Mouse (Mus musculus): ENCODE measurements around the gene Ano1. TPM values are rescaled to one million over a fixed set of nuclear protein-coding genes. Genes with fewer than 3 reads are reported as not detected.

Ano1 gene
- polyA plus RNA-seq, 1 experiment from 2014 or later = 6.0 TPM

- no peaks in the 10 kb centered on the region for H3K27me3 ChIP-seq (replicated peaks; ENCODE audit: control insufficient read depth, insufficient read depth, low read length)
- no peaks in the 10 kb centered on the region for H3K9me3 ChIP-seq (replicated peaks; ENCODE audit: control insufficient read depth, low read length)
- no peak for DNase-seq (ENCODE audit: low spot score)
- H3K4me1 ChIP-seq (ENCODE audit: control insufficient read depth, insufficient read depth, low read length) = 0 out of 2 replicates have a peak, but pooled peaks cover 4% of the 10 kb centered on the region
- no peaks in the 10 kb centered on the region for H3K36me3 ChIP-seq (ENCODE audit: control insufficient read depth, insufficient read depth, low read length)
- no peak for ATAC-seq
- H3K4me2 ChIP-seq (ENCODE audit: low read length) = no peak overlapping the region
- H3K4me3 ChIP-seq (ENCODE audit: low read depth, low read length) = no peak overlapping the region
- no peak overlapping the region for H3K27ac ChIP-seq (ENCODE audit: low read depth, low read length)
- 60% methylated on average over 2 of the region's 2 CpGs for WGBS
- no peak overlapping the region for H3K9ac ChIP-seq (ENCODE audit: low read length)
Measured at GRCm38 (mm10) chr7:144689855-144690254, 61.9 kb downstream of the Ano1 start.

DNA sequence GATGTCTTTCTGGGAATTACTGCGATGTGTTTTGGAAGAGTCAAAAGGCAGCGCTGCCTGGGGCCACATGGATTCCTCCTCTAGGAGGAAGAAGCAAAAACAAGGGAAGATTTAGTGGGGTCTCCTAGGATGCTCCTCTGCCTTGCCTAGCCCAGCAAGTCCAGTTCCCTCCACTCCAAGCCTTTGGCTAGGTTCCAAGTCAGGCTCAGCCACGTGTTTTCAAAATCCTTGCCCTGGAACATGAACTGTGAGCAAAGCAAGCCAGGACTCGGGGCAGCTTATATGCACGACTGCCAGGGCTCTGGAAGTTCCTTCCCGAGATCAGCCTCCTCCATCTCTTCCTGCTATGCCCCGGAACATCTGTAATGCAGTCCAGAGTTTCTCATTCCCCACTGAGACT, 62.6 kb downstream of the Ano1 start:
- no peaks in the 10 kb centered on the region for H3K36me3 ChIP-seq (ENCODE audit: control insufficient read depth, insufficient read depth, low read length)
- peaks cover 7% of the 10 kb centered on the region; the same call in 1 of the 2 replicates for H3K4me1 ChIP-seq (ENCODE audit: control insufficient read depth, insufficient read depth, low read length)
- H3K27ac ChIP-seq (ENCODE audit: low read depth, low read length) = no peak overlapping the region
- H3K4me2 ChIP-seq (ENCODE audit: low read length) = no peak overlapping the region
- H3K27me3 ChIP-seq (replicated peaks; ENCODE audit: control insufficient read depth, insufficient read depth, low read length) = no peaks in the 10 kb centered on the region
- peak; percentile 25 for DNase-seq (ENCODE audit: low spot score)
- H3K9ac ChIP-seq (ENCODE audit: low read length) = no peak overlapping the region
- H3K9me3 ChIP-seq (replicated peaks; ENCODE audit: control insufficient read depth, low read length) = no peaks in the 10 kb centered on the region
- H3K4me3 ChIP-seq (ENCODE audit: low read depth, low read length) = no peak overlapping the region
- ATAC-seq = no peak
- 62% methylated on average over 7 of the region's 7 CpGs for WGBS

- H3K4me3 ChIP-seq (ENCODE audit: low read depth, low read length) = no peak overlapping the region
- 98% methylated on average over 2 of the region's 2 CpGs for WGBS
Measured at GRCm38 (mm10) chr7:144687663-144688381, 64.0 kb downstream of the Ano1 start.

DNA sequence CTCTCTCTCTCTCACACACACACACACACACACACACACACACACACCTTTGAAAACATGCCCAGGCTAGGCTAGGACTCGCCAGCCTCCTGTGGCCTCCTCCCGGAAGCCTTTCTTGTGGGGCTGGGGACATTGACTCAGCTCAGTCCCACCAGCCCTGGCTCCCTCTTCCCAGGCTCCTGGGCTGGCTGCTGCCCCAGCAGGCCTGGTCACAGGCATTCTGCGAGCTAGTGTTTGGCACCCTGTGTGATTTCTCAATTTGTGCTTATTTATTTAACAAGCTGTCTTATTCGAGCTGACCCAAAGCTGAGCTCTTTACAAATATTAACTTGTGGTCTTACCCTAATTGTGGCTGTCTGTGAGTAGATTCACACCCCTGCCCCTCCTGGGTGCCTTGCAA, 66.8 kb downstream of the Ano1 start:
- Histone ChIP-seq H3K36me3 (ENCODE audit: control insufficient read depth, insufficient read depth, low read length) (no peaks in the 10 kb centered on the region), H3K4me1 (ENCODE audit: control insufficient read depth, insufficient read depth, low read length) (peaks cover 7% of the 10 kb centered on the region; the same call in 1 of the 2 replicates), H3K9me3 (replicated peaks; ENCODE audit: control insufficient read depth, low read length) (no peaks in the 10 kb centered on the region), H3K27me3 (replicated peaks; ENCODE audit: control insufficient read depth, insufficient read depth, low read length) (no peaks in the 10 kb centered on the region), H3K9ac (ENCODE audit: low read length) (no peak overlapping the region), H3K4me3 (ENCODE audit: low read depth, low read length) (no peak overlapping the region), H3K4me2 (ENCODE audit: low read length) (no peak overlapping the region), H3K27ac (ENCODE audit: low read depth, low read length) (no peak overlapping the region)
- DNase-seq (ENCODE audit: low spot score) (no peak), ATAC-seq (peak; percentile 63; the same call in 1 of the 2 replicates)
- WGBS = 37% methylated on average over 4 of the region's 4 CpGs

More at GRCm38 (mm10) chr7:144687663-144688381, 64.0 kb downstream of the Ano1 start:
- no peak overlapping the region for H3K4me2 ChIP-seq (ENCODE audit: low read length)
- H3K36me3 ChIP-seq (ENCODE audit: control insufficient read depth, insufficient read depth, low read length) = no peaks in the 10 kb centered on the region
- ATAC-seq (no peak), DNase-seq (ENCODE audit: low spot score) (no peak)
- no peak overlapping the region for H3K27ac ChIP-seq (ENCODE audit: low read depth, low read length)
- peaks cover 7% of the 10 kb centered on the region; the same call in 1 of the 2 replicates for H3K4me1 ChIP-seq (ENCODE audit: control insufficient read depth, insufficient read depth, low read length)
- no peak overlapping the region for H3K9ac ChIP-seq (ENCODE audit: low read length)
- no peaks in the 10 kb centered on the region for H3K9me3 ChIP-seq (replicated peaks; ENCODE audit: control insufficient read depth, low read length)
- no peaks in the 10 kb centered on the region for H3K27me3 ChIP-seq (replicated peaks; ENCODE audit: control insufficient read depth, insufficient read depth, low read length)

DNA sequence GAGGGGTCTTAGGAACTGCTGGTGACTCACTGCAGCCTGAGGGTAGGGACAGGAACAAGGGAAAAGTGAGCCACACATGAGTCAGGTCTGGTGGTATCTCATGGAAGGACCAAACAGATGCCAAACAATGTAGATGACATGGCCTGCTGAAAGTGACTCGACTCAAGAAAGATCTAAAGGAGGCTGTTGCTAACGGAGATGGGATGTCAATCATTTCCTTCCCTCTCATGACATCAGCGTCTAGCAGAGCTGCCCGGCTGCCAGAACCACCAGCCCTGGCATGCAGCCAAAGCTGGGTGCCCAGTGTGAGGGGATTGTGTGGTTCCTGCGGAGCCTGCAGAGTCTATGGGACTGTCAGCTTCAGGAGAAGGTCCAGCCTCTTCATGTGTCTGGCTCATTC, 67.3 kb downstream of the Ano1 start:
- H3K9ac ChIP-seq (ENCODE audit: low read length) = no peak overlapping the region
- no peaks in the 10 kb centered on the region for H3K36me3 ChIP-seq (ENCODE audit: control insufficient read depth, insufficient read depth, low read length)
- ATAC-seq (peak; percentile 91), DNase-seq (ENCODE audit: low spot score) (peak; percentile 88)
- H3K27ac ChIP-seq (ENCODE audit: low read depth, low read length) = no peak overlapping the region
- H3K27me3 ChIP-seq (replicated peaks; ENCODE audit: control insufficient read depth, insufficient read depth, low read length) = peaks cover 2% of the 10 kb centered on the region; the same call in 1 of the 2 replicates
- H3K4me3 ChIP-seq (ENCODE audit: low read depth, low read length) = no peak overlapping the region
- no peaks in the 10 kb centered on the region for H3K9me3 ChIP-seq (replicated peaks; ENCODE audit: control insufficient read depth, low read length)
- peaks cover 7% of the 10 kb centered on the region; the same call in 1 of the 2 replicates for H3K4me1 ChIP-seq (ENCODE audit: control insufficient read depth, insufficient read depth, low read length)
- 6% methylated on average over 5 of the region's 5 CpGs for WGBS
- H3K4me2 ChIP-seq (ENCODE audit: low read length) = no peak overlapping the region

DNA sequence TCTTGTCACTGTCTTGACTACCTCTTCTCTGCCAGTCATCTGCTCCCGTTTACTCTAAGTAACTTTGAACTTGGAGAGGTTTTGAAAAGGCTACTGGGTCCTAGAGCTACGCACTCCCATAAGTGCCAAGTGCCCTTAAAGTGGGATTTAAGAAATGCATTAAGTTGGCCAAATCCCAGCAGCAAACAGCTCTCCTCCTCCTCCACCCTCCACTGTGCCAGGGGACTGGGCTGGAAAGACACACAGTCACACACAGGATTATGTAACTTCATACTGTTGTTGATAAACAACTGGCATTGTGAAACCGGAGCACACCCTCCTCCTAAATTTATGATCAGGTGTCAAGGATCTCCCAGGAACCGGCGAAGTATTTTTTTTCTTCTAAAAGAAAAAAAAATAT, 71.7 kb downstream of the Ano1 start:
- 85% methylated on average over 5 of the region's 5 CpGs for WGBS
- H3K4me2 ChIP-seq (ENCODE audit: low read length) = no peak overlapping the region
- no peaks in the 10 kb centered on the region for H3K9me3 ChIP-seq (replicated peaks; ENCODE audit: control insufficient read depth, low read length)
- no peak overlapping the region for H3K9ac ChIP-seq (ENCODE audit: low read length)
- DNase-seq (ENCODE audit: low spot score) (no peak), ATAC-seq (no peak)
- peaks cover 9% of the 10 kb centered on the region for H3K4me1 ChIP-seq (ENCODE audit: control insufficient read depth, insufficient read depth, low read length)
- H3K27ac ChIP-seq (ENCODE audit: low read depth, low read length) = no peak overlapping the region
- peaks cover 15% of the 10 kb centered on the region for H3K27me3 ChIP-seq (replicated peaks; ENCODE audit: control insufficient read depth, insufficient read depth, low read length)
- H3K36me3 ChIP-seq (ENCODE audit: control insufficient read depth, insufficient read depth, low read length) = no peaks in the 10 kb centered on the region
- no peak overlapping the region for H3K4me3 ChIP-seq (ENCODE audit: low read depth, low read length)

DNA sequence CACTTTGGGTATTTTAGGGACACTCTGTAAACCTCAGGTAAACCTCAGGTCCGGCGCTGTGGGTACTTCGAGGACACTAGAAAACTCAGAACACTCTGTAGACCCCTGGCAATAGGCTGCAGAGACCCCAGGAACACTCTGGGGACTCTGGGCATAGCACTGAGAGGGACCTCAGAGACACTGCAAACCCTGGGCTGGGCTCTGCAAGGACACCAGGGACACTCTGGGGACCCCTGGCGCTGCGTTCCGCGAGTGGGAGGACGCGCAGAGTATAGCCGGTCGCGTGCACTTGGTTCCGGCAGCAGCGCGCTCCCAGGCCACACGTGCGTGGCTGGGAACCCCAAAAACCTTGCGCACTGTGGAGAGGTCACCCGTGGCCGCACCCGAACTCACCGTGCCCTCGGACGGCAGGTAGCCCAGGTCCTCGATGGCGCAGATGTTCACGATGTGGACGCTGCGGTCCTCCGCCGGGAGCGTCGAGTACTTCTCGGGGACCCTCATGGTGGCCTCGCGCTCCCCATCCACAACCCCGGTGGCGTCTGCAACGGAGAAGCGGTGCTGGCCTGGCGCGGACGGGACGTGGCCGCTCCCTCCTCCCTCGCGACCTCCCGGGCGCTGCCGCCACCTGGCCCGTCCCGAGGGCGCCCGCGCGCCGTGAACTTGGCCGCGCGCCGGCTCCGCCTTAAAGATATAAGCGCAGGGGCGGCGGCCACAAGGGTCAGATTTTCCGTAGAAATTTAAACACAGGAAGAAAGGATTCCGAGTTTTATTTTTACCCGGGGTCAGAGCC, 73.3 kb downstream of the Ano1 start:
- H3K4me2 ChIP-seq (ENCODE audit: low read length) = peak overlapping the region; percentile 73
- H3K27me3 ChIP-seq (replicated peaks; ENCODE audit: control insufficient read depth, insufficient read depth, low read length) = peaks cover 15% of the 10 kb centered on the region
- peak overlapping the region; percentile 33 for H3K4me3 ChIP-seq (ENCODE audit: low read depth, low read length)
- no peak for ATAC-seq
- no peak overlapping the region for H3K27ac ChIP-seq (ENCODE audit: low read depth, low read length)
- no peak for DNase-seq (ENCODE audit: low spot score)
- H3K36me3 ChIP-seq (ENCODE audit: control insufficient read depth, insufficient read depth, low read length) = no peaks in the 10 kb centered on the region
- peaks cover 5% of the 10 kb centered on the region for H3K4me1 ChIP-seq (ENCODE audit: control insufficient read depth, insufficient read depth, low read length)
- H3K9me3 ChIP-seq (replicated peaks; ENCODE audit: control insufficient read depth, low read length) = no peaks in the 10 kb centered on the region
- H3K9ac ChIP-seq (ENCODE audit: low read length) = peak overlapping the region; percentile 57
- WGBS = 10% methylated on average over 63 of the region's 68 CpGs

DNA sequence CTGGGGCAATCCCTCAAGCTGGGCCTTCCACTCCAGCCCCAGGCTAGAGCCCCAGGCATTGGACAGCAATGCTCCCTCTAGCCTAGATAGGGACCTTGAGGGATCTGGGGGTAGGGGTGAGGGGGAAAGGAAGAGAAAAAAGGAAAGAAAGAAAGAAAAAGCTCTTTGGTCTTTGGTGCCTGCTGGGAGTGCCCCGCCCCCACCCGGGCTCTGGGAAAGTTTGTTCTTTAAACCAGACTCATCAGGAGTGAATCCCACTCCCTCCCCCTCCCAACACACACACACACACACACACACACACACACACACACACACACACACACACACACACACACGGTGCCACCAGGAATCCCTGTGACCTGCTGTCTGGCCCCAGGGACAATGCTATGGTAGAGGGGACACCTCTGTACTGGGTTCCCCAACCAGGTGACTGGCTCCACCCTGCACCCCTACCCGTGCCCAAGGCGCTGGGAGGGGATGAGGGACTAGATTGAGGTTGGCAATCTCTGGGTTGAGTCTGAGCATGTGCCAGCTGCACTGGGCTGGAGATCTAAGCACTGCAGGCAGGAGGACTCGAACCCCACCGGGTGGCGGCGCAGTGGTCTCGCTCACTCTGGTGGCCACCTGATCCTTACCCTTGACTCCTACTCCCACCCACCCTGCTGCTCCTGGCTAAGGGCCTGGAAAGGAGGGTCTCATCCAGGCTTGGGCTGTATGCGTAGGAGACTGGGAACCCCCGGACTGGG, 74.3 kb downstream of the Ano1 start:
- WGBS = 27% methylated on average over 12 of the region's 12 CpGs
- H3K9me3 ChIP-seq (replicated peaks; ENCODE audit: control insufficient read depth, low read length) = no peaks in the 10 kb centered on the region
- ATAC-seq (no peak), DNase-seq (ENCODE audit: low spot score) (no peak)
- no peak overlapping the region for H3K27ac ChIP-seq (ENCODE audit: low read depth, low read length)
- no peak overlapping the region for H3K4me2 ChIP-seq (ENCODE audit: low read length)
- peaks cover 15% of the 10 kb centered on the region for H3K27me3 ChIP-seq (replicated peaks; ENCODE audit: control insufficient read depth, insufficient read depth, low read length)
- no peak overlapping the region for H3K9ac ChIP-seq (ENCODE audit: low read length)
- no peaks in the 10 kb centered on the region for H3K36me3 ChIP-seq (ENCODE audit: control insufficient read depth, insufficient read depth, low read length)
- peaks cover 5% of the 10 kb centered on the region for H3K4me1 ChIP-seq (ENCODE audit: control insufficient read depth, insufficient read depth, low read length)
- H3K4me3 ChIP-seq (ENCODE audit: low read depth, low read length) = no peak overlapping the region

Measured in forebrain, embryonic 14.5 days (tissue).